Mouse (Mus musculus) heart, adult 9 months (tissue): ENCODE results near the gene Clcf1.
A peak's percentile ranks its signal among the peaks of the same experiment; 100 is the strongest.
"Not testable (repeated sequence)": the region's sequence is repeated elsewhere in the genome, so short reads cannot be mapped to it uniquely, and the experiment has no call there.

ENCODE experiments used
- DNase-seq, 2 experiments: peaks; one replicate each; pipeline ENCODE4 v3.0.0; 2022; ENCODE audit warnings: low spot score in 2 of 2

The Clcf1 gene

DNA sequence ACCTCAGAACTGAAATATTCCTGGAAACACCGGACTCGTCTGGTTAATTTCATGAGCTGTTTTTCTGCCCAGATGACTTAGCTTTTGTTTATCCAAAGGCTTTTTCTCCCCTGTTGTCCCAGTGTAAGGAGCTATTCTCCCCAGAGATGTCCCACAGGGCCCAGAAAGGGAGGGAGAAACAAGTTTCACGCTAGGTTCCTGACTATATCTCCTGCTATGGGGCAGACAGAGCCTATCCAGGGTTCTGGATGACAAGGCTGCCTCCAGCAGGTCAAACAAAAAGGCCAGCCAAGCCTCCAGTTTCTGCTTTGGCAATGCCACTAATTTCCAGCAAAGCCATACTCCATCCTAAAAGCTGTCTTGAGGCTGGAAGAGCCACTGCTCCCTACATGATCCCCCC lies 3.8 kb downstream of the Clcf1 start:
- no peak for DNase-seq

DNA sequence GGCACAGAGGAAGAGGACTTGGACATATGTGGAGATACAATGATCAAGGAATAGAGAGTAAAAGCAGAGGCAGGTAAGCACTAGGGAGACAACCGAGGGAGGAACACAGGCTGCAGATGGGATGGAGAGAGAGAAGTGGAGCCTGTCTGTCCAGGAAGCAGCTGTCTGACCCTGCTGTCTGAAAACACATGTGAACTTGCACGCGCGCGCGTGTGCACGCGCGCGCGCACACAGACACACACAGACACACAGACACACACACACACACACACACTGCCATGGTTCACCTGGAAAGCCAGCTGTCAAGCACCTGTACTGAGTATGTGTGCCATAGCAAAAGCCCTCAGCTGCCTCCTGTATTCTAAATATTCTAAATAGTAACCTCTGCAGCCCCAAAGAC lies 4.3 kb downstream of the Clcf1 start:
- no peak for DNase-seq

DNA sequence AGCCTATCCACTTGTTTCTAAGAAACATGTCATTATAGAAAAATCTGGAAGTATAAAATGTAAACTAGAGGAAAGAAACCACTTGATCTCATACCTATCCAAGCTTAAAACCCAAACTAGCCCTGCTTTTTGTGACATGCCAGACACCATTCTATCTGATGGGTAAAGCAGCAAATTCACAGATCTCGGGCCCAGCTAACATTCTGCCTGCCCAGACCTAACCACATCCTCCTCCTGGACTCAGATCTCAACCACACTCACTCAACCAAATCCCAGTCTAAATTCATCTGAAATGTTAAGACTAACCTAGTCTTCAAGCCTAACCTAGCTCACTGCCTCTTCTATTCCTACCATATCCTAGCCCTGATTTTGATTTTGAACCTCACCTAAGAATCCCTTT lies 4.7 kb downstream of the Clcf1 start:
- no peak for DNase-seq

DNA sequence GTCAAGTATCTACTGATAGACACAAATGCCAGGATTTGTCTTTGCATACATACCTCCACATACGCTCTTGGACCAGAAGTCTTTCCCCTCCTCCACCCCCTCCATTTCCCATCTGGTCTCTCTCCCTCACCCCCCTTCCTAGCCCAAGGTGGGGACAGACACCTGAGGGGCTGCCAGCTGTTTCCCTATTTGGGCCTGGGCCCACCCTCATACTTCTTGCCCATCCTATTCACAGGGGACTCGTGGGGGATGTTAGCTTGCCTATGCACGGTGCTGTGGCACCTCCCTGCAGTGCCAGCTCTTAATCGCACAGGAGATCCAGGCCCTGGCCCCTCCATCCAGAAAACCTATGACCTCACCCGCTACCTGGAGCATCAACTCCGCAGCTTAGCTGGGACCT lies 5.9 kb downstream of the Clcf1 start:
- no peak for DNase-seq

DNA sequence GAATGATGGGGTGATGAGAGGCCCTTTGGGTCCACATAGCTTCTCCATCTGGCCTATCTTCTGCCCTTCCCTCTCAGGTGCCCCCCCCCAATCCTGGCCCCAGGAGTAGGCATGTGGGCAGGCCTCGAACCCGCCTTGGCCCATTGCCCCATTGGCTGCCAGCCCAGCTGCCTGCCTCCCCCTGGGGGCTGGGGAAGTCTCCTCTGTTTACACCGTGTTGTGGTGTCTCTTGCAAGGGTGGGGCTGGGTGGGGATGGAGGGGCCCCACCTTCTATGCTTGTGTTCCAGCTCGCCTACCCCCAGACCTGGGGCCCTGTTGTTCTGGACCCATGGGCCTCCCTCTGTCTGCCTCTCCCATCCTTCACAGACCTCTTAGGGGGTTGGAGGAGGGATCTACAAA lies 6.4 kb downstream of the Clcf1 start:
- no peak for DNase-seq

DNA sequence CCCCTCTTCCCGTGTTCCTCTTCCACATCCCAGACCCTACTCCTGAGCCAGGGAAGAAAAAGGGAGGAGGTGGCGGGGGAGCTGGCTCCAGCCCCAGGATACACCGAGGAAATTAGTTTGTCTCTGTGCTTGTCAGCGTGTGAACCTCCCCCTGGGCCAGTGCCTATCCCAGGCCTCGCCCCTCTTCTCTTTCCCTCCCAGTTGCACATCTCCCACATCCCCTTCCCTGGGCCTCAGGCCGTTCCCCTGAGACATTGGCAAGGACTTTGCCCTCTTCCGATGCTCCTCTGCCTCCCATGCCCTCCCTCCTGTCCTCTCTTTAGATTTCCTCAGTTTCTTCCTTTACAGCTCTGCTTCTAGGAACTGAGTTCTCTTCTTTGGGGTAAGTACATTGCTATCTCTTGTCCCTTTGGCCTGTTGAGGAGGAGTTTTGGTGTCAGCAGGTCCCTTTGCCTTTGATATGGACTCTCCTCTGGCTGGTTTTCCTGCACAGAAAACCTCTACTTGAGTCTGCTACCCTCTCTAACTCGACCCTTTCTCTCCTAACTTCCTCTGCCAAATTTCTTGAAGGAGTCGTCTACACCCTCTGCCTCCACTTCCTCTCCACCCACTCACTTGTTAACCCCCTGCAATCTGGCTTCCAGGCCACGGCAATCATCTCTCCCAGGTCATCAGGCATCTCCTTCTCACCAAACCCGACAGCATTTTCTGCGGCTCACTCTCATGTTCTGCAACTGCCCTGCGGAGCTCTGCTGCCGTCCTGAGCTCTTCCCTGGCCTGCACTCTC lies 7.1 kb downstream of the Clcf1 start:
- DNase-seq = peak in 1 of 2 experiments; percentile 28

DNA sequence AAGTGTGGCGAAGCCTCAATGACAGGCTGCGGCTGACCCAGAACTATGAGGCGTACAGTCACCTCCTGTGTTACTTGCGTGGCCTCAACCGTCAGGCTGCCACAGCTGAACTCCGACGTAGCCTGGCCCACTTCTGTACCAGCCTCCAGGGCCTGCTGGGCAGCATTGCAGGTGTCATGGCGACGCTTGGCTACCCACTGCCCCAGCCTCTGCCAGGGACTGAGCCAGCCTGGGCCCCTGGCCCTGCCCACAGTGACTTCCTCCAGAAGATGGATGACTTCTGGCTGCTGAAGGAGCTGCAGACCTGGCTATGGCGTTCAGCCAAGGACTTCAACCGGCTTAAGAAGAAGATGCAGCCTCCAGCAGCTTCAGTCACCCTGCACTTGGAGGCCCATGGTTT lies 8.1 kb downstream of the Clcf1 start:
- no peak for DNase-seq

DNA sequence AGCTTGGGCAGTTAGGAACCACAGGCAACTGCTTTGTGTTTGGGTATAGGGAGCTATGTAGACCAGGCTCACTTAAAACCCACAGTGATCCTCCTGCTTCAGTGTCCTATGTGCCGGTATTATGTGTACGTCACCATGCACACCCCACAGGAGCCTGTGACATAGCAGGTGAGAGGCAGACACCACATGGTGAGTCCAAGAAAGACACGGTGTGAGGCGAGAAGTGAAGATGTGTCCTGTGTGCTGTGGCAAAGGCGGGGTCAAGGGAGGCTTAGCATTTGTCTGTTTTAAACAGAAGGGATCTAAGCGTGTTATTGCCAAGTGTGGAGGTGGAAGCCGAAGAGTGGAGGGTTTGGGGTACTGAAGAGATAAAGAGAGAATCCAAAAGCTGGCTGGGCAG lies 12.7 kb downstream of the Clcf1 start:
- DNase-seq = no peak

DNA sequence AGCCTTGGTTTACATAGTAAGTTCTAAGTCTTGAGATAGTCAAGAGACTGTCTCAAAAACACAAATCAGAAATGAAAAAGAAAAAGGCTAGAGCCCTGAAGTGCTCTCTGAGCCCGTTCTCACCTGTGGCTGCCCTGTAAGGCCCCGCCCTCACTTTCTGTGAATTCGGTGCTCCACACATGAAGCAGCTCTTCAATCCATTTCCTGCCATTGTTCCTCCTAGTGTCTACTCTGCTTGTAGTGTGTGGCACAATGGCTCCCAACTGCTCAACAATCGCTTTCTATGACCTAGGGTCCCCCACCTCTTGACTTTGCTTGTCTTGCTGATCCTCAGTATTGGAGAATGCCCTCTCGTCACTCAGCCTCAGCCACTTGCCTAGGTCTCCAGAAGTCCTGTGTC lies 13.4 kb downstream of the Clcf1 start:
- no peak for DNase-seq

DNA sequence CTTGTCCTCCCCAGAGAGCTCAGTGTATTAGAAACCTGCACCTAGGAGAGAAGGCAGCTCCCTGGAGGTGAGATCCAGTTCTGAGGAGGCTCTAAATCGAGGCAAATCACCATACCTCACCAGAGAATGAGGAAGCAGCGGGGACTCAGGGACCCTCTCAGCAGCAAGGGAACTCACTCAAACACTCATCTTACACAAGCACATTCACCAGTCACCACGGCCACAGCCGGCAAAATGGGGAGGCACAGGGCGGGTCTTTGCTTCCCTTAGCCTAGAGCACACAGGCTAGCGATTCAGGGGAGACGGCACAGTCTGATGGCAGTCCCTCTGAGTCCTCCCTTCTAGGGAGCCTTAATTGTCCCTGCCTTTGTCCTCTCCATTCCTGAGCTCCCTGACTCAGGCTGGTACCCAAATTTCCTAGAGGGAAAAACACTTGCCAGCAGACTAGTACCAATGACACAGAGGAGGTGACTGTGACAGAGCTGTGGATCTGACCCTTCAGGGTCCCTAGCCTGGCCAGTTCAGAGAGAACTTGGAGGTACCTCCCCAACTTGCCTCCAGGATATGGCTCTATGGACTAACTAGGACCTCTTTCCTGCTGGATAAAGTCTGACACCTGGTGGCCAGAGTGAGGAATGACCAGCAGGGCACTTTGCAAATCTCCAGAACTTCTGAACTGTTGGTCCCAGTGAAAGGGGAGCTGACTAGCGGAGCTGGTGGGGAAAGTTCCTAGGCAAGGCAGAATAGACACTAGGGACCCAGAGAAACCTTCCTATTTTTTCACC lies 14.0 kb downstream of the Clcf1 start:
- peak; percentile 66 to 83 for DNase-seq

DNA sequence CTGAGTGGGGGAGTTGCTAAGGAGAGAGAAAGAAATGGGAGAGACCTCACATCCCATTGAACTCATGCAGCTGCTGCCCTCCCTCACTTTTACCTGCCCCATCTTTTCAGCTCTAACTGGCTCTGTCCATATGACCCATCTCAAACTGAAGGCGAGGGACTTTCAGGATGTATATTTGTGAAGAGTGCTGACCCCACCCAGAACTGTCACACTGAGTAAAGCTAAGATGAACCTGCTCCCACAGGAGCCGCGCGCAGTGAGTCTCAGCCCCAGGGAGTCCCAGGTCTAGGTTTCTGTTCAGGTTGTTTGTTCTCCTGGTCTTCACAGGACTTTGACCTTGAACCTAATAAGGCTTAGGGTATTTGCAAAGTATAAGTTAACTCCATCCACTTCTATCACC lies 14.9 kb downstream of the Clcf1 start:
- no peak for DNase-seq

DNA sequence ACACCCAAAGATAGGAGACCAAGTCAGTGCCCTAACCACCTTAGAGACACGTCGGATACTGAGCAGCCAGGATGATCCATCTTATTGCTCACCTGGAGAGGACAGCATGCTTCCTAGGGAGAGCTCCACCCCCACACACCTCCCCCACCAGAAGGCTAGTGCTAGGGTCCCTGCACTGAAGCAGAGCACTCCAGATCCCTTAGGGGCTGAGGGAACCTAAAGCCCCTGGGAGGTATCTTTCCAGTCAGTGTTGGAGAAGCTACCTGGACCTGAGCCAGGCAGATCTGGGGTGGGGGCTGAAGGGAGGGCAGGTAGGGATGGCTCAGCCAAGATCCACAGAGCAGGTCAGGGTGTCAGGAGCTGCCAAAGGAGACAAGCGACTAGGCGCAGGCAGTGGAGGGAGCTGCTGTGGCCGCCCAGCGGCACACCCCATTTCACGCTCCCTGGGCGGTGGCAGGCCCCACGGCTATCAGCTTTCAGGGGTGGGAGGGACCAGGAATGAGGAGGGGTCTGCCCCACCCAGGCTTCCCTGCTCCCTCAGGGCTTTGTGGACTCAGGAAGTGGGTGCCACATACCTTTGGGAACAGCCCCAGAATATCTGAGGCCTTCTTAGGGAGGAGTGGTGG lies 15.5 kb downstream of the Clcf1 start:
- no peak for DNase-seq

DNA sequence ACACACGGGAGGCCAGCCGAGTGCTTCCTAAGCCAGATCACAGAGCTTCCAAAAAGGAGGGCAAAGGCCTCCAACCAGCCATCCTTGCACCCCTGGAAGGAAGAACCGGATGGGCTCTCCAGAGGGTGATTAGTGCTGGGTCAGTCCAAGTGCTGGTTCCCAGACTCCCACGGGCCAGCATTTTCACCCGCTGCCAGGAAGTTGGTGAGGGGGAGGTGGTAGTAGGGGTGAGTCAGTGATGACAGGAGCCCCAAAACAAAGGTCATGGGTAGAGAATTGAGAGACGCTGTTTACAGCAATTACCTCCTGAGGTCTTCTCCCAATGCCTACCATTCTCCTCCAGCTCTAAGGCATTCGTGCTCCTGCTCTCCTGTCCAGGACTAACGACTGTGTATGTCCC lies 16.4 kb downstream of the Clcf1 start:
- DNase-seq = peak; percentile 31 to 45

DNA sequence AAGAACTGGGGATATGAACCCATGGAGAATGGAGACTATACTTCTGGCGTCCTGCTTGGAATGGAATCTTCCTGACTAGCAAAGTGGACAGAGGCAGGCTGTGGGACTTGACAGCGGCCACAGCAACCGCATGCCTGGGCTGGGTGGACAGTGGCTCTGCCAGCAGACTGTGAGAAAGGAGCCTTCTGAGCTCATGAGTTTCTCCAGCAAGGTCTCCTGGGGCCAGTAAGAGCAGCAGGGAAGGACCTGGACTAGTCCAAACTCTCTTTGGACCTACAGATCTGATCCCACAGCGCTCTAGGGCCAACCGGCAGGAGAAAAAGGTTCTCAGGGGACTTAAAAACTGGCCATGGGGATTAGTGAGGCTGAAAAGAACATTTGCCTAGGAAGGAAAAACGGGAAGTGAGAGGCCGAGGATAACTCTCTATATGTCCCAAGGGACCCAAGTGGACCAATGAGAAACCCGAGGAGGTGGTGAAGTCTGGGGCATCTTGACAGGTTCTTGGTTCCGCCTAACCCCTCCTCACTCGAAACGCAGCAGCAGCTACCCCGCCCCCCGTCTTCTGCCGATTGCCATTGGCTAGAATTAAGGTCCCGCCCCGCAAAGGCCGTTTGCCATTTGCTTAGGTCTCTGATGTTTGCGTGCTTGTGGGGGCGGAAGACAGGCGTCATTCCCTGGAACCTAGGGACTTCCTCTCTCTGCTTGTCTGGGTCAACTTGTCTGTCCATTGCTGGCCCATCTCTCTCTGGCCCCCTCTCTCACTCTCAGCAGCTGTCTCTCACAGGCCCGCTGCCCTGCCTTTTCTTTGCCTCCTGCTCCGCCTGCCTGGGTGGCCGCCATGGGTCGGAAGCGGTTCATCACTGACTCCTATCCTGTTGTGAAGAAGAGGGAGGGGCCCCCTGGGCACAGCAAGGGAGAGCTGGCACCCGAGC lies 17.5 kb downstream of the Clcf1 start, which contains the start of gene Pold4:
Gene Pold4 (plus strand): TSS at position 647 of the 933 bp plus-strand sequence.
- peak; percentile 98 to 99 for DNase-seq

DNA sequence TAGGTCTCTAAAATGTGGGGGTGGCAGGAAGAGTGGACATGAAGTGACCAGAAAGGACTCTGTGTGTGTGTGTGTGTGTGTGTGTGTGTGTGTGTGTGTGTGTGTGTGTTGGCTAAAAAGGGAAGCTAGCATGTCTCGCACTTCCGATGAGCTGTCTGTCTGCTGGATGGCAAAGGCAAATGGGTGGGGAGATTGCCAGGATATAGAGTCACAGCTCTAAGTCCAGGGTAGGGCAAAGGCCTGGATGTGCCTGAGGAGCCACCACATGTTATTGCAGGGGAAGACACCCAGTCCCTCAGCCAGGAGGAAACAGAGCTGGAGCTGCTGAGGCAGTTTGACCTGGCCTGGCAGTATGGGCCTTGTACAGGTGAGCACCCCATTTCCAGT lies 18.1 kb downstream of the Clcf1 start:
- no peak for DNase-seq

DNA sequence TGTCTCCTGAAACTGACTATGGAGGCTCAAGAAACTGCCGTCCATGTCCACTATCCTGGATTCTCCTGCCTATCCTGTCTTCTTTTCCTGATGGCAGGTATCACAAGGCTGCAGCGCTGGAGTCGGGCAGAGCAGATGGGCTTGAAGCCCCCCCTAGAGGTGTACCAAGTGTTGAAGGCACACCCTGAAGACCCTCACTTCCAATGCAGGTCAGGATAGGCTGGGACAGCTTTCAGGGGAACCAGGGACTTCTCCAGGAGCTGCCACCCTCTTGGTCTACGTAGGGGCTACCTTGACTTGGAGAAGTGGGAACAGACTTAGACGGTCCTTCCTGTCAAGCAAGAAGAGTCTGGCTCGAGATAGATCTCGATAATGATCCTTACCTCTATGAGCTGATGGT lies 18.6 kb downstream of the Clcf1 start:
- no peak for DNase-seq

DNA sequence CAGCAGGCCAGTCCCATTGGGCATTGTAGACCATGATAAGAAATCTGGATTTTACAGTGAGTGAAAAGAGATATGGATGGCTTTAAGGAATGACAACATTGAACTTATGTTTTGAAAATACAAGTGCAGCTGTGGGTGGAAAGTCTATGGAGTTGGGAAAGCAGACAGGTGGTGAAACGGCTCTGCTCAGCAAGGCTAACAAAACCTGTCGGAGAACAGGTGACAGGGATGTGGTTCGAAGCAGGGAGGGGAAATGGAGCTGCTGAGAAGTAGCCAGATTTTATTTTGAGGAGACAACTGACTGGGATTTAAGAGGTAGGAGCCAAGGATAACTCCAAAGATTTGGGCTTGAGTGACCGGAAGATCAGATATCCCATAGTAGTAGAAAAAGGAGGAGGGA lies 20.5 kb downstream of the Clcf1 start:
- DNase-seq = no peak

DNA sequence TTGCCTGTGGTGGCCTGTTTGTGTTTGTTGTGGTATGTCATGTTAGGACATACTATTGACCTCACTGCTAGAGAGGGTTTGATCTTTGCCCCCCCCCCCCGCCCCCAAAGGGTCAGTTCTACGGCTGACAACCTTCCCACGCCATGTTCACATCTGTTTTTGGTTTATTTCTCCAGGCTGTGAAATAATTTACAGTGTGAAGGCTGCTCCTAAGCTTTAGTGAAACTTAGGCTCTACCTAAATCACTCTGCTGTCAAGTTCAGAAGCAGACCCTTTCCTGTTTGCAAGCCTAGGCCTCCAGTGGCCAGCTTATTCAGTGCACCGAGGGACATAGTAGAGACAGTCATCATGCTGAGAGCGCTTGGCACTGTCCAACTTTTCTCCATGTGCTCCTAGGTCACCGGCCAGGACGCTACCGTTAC lies 26.2 kb downstream of the Clcf1 start:
- no peak for DNase-seq

DNA sequence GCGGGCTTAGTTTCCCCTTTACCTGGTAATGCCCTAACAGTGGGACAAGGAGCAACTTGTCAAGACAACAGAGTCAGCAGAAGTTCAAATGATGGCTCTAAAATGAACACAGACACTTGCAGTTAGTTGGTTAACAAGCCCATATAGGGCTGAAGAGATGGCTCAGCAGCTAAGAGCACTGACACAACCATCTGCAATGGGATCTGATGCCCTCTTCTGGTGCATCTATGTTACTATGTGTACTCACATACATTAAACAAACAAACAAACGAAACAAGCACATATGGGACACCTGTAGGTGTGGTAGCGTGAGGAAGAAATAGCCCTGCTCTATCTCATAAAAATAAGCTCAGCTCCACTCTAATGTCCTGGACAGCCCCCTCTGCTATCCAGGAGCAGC lies 28.4 kb downstream of the Clcf1 start:
- no peak for DNase-seq

DNA sequence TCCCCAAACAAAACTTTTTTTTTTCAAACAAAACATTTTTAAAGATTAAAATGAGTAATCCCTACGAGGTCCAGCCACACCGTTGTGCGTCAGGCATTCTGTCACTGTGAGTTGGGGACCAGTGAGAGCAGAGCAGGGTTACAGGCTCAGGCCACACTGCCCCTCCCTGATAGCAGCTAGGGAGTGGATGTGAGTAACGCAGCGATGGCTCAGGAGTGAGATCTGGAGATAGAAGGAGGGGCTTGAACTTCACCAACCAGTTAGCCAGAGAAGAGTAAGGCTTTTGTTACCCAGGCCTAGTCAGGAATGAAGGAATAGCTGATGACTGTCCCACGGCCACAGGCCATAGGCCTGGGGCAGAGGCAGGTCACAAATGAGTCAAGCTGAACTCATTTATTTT lies 30.7 kb downstream of the Clcf1 start:
- DNase-seq = no peak

DNA sequence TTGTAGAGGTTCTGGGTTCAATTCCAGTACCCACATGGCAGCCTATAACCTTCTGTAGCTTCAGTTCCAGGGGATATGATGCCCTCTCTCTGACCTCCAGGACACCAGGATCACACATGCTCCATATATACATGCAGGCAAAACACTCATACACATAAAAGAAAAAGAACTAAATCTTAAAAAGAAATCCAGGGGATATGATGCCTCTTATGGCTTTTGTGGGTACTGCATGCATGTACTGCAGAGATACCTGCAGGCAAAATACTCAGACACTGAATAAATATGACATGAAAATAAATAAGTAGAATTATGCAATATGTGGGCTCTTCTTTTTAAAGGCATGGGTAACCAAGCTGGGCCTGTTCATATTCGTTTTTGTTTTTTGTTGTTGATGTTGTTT lies 33.0 kb downstream of the Clcf1 start:
- no peak for DNase-seq

DNA sequence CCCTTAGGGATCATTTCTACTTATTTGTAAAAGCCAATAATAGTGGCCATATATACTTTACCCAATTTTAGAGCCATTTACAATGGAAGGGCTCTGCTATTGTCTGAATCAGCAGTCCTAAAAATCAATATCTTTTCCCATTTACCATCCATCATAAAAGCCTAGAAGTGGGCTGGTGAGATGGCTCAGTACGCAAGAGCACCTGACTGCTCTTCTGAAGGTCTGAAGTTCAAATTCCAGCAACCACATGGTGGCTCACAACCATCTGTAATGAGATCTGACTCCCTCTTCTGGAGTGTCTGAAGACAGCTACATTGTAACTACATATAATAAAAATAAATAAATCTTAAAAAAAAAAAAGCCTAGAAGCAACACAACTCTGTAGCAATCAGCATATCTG lies 34.6 kb downstream of the Clcf1 start:
- not testable (repeated sequence) for DNase-seq
